Mouse (Mus musculus): ENCODE measurements at regions not wholly inside any gene's neighbourhood (a gene's known extent, or its start where the extent isn't known, plus 50 kb on each side); places are given as distances from the start of the nearest gene placed in this dataset.

- no peak for DNase-seq
These were observed 75.0 kb downstream of the Lbh start for GRCm38 (mm10) chr17:72993134-72993533.

DNA sequence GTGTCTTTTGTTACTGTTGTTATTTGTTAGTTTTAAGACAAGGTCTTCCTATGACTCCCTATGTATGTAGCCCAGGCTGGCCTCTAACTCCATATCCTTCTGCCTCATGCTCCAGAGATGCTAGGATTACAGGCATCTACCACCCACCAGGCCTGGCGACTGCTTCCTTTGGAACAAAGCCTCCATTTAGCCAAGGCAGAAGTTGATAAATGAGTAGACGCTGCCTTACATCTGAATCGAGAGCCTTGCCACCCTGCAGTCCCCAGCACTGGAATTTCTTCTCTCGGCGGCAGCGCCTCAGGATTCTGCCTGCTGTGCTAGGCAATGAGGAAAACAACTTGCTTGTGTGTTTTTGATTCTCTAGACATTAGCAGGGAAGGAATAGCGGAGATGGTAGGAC is 75.5 kb downstream of the Lbh start:
- no peak for DNase-seq

GRCm38 (mm10) chr17:72996539-72996938 is 78.4 kb downstream of the Lbh start:
- no peak for DNase-seq

- DNase-seq, result no peak
These were observed 79.3 kb downstream of the Lbh start for GRCm38 (mm10) chr17:72997301-72997921.

GRCm38 (mm10) chr17:73005100-73005499 is 87.0 kb downstream of the Lbh start:
- no peak for DNase-seq

- peak; percentile 37 to 40 for DNase-seq
These were observed 90.8 kb downstream of the Lbh start for GRCm38 (mm10) chr17:73008901-73009300.

DNA sequence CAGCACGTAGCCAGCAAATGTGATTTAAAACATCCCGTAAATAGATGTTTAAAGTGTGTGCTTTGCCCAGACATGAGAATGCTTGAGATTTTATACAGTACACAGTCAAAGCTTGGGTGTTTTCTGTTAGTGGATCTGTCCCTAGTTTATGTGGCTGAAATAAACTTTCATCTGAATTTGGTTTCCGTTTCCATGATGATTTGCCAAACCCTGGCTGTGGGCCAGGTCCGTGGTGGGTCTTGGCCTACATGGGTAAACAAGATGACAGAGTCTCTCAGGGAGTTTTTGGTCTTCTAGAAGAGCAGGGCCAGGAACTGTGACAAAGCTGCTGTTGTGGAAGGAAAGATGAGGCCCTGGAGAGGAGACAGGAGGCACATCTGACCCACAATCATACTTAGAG is 91.9 kb downstream of the Lbh start:
- DNase-seq, result peak; percentile 5 to 11

DNA sequence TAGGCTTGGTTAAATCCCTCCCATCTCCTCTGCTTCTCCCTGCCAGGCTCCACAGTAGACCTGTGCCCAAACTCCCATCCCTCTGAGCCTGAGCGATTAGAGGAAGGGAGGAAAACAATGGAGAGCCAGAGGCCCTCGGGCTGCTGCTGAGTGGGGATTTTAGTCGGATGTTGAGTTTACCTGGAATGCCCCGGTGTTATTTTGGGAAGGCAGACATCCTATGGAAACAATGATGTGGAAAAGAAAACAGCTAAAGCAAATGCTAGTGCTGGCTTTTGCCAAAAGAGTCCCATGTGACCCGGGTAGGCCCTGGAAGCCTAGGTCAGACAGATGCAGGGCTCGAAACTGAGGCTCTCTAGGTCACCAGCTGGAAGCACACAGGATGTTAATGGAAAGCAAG is 94.3 kb downstream of the Lbh start:
- DNase-seq, result no peak

GRCm38 (mm10) chr17:73012954-73013353 is 94.8 kb upstream of the Lclat1 start:
- no peak for DNase-seq

- DNase-seq, result no peak
These were observed 93.5 kb upstream of the Lclat1 start for GRCm38 (mm10) chr17:73014090-73014853.

- DNase-seq, result no peak
These were observed 90.6 kb upstream of the Lclat1 start for GRCm38 (mm10) chr17:73017173-73017572.

DNA sequence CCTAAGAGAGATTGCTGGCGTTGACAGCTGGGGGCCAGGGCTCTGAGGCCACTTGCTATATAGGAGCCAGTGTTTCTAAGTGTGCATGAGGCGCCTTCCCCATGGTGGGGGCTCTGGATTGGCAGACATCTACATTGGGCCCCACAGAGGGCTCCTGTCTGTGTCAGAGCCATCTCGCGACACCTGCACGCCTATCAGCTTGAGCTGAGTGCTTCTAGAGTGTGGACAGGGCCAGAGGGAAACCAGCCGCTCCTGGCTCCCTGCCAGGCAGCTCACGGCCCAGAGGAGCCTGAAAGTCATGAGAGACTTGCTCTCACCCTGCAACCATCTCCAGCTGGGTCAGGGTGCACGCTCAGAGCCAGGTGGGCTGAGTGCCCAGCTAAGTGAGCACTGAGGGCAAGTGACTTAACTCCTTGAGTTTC is 85.1 kb upstream of the Lclat1 start:
- DNase-seq, result peak; percentile 3 to 9

DNA sequence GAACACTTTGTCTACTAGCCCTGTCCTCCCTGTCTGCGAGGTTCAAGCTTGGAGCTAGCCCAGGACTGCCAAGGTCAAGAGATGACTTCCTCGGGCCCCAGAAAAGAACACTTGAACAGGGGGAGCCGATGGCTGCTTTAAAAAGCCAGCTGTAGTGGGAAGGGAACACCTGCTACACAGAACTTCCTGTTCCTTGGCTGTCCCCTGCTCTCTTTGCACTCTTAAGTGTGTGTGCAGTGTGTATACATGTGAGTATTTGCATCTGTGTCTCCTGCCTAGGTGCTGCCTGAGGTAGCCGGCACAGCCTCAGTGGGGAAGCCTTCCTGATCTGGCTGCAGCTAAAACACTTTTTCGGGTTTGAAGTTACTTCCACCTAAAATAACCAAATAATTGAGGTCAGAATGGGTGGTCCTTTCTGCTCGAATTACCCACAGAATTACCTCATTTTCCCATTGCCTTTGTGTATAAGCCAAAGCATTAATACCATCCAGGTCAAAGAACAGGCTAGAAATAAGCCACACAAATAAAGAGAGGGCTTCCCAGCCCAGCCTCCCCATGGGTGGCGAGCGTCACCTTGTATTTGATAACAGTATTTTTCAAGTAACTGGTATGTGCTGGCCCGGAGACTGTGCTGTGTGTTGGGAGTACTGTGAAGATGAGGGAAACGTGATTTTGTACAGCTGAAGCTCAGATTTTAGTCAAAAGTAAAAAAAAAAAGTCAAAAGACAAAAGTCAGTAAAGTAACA is 84.2 kb upstream of the Lclat1 start:
- DNase-seq, result no peak

- DNase-seq, result no peak
These were observed 80.7 kb upstream of the Lclat1 start for GRCm38 (mm10) chr17:73027122-73027521.

GRCm38 (mm10) chr17:73031796-73032195 is 76.0 kb upstream of the Lclat1 start:
- DNase-seq, result no peak

DNA sequence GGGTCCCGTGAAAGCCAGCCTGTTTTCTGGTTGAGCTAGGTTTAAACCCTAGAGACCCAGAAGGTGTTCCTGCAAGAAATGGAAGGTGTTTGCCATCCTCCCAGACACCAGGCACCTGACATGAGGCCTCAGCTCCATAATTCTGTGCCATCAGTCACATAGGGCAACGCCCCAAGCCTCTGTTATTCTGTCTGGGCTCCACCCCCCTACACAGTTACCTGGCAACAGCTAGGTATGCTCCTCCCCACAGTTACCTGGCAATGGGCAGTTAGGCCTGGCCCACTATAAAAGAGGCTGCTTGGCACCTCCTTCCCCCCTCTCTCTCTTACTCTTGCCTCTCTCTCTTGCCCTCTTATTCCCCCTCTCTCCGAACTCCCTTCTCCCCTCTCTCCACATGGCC is 75.5 kb upstream of the Lclat1 start:
- no peak for DNase-seq

DNA sequence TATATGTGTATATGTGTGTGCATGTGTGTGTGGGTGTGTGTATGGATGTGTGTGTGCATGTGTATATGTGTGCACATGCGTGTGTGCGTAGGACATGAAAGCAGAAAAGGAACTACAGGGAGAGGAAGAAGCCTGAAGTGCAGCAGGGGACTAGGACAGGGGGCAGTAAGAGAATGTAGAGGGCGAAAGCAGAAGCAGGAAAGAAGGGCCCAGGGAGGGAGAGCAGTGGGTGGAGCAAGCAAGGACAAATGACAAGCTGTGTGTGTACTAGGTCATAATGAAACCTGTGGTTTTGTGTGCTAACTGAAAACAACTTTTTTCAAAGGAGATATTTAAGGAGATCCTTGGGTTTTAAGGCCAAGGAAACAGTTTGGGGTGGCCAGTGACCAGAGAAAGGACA is 73.4 kb upstream of the Lclat1 start:
- no peak for DNase-seq

- DNase-seq, result no peak
These were observed 72.8 kb upstream of the Lclat1 start for GRCm38 (mm10) chr17:73034981-73035481.

DNA sequence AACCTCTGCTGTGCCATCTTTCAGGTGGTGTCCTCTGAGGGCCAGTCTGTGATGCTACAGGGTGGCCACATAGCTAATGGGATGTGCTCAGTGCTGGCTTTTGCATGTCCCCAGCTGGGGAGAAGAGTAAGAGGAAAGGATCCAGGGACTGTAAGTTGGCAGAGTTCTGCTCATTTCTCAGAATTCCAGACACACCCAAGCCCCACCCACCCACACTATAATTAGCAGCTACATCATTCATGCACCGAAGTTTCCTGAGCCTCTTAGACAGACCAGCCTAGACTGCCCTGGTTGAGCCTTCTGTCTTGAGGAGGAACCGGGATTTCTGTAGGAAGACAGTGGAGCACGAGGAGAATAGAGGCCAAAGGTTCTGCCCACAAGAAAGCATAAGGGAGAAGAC is 70.9 kb upstream of the Lclat1 start:
- DNase-seq, result no peak

GRCm38 (mm10) chr17:73038586-73038985 is 69.2 kb upstream of the Lclat1 start:
- DNase-seq, result no peak

- DNase-seq, result no peak
These were observed 62.7 kb upstream of the Lclat1 start for GRCm38 (mm10) chr17:73044918-73045580.

DNA sequence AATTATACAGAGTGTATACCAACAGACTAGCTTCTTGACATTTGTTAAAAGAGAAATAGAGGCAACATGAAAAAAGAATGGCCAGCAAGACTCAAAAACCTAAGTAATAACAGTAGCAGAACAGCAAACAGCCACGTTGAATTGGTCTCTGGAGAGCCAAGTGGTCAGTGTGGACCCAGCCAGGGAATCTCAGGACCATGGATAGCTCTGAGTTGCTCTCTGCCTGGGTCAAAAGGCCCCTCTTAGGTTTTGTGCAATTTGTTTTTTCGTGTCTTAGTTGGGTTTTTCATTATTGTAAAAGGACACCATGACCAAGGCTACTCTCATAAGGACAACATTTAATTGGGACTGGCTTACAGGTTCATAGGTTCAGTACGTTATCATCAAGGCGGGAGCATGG is 60.8 kb upstream of the Lclat1 start:
- DNase-seq, result no peak

GRCm38 (mm10) chr17:73048164-73048563 is 59.6 kb upstream of the Lclat1 start:
- no peak for DNase-seq

All from cerebellum, adult 18-20 months (tissue).